Mouse (Mus musculus): ENCODE measurements at regions not wholly inside any gene's neighbourhood (a gene's known extent, or its start where the extent isn't known, plus 50 kb on each side); places are given as distances from the start of the nearest gene placed in this dataset.

- DNase-seq (ENCODE audit: low spot score in 2 of 2): no peak
Measured at GRCm38 (mm10) chr2:144123395-144124034, 90.7 kb downstream of the Banf2 start.

GRCm38 (mm10) chr2:144127082-144128037 lies 94.5 kb downstream of the Banf2 start:
- DNase-seq (ENCODE audit: low spot score in 2 of 2): no peak

DNA sequence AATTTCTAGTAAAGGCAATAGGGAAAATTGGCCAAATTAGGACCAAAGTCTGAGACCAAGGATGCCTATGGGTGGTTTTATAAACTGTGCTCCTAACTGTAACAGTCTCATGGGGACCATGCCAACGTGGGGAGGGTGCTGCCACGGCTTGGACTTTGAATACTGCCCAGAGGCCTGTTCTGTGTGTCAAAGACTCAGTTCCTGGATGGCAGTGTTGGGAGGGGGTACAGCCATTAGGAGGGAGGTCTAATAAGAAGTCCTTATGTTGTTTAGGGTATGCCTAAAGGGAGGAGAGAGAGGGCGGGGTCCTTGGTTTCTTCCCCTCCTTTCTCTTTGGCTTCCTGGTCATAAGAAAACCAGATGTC lies 95.2 kb downstream of the Banf2 start:
- DNase-seq (ENCODE audit: low spot score in 2 of 2): no peak

- no peak for DNase-seq (ENCODE audit: low spot score in 2 of 2)
Measured at GRCm38 (mm10) chr2:144128527-144128926, 95.7 kb downstream of the Banf2 start.

DNA sequence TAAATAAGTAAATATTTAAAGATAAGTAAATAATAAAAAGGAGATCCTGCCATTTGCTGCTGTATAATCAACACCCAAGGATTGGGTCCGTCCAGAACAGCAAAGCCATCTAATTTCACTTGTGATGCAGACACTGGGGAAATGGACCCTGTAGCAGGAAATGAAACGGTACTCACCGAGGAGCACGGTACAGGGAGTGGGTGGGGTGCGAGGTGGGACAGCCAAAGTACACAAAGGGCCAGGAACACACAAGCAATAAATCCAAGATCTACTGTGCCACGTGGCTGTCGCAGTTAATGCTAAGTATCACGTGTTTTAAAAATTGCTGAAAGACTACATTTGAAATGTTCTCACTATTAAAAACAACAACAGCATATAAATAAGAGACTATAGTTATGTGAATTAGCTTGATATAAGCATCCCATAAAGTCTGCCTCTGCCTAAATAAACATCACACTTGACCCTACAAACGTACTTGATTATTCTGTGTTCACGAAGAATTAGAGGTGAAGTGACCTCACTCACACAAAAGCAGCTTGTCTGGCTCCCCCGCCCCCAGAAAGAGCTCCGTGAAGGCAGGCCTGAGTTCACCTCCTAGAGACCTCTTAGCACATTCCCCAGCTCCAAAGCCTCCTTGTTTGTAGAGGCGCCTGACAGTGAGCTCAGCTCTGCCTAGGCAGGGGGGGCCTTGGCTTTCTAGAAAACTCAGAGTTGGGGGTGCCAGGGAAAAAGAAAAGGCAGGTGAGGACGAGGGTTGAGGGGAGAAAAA lies 101.1 kb downstream of the Banf2 start:
- no peak for DNase-seq (ENCODE audit: low spot score in 2 of 2)

GRCm38 (mm10) chr2:144134575-144134958 lies 101.7 kb downstream of the Banf2 start:
- no peak for DNase-seq (ENCODE audit: low spot score in 2 of 2)

DNA sequence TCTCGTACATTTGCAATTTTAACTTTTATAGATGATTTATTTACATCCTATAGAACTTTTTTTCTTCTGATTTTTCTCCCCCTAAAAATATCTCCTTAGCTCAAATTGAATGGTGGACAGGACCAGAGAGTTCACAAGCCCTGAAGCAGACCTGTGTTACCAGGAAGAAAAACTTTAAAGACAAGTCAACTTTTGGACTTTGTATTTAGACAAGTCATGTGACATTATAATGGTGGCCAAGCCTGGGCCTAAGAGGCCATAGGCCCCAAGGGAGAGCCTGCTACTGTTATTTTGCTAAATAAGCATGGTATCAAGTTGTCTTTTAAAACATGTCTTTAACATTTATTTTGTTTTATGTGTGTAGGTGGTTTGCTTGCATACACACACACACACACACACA lies 102.7 kb downstream of the Banf2 start:
- no peak for DNase-seq (ENCODE audit: low spot score in 2 of 2)

GRCm38 (mm10) chr2:144143620-144144384 lies 110.9 kb downstream of the Banf2 start:
- no peak for DNase-seq (ENCODE audit: low spot score in 2 of 2)

GRCm38 (mm10) chr2:144144486-144145136 lies 111.8 kb downstream of the Banf2 start:
- no peak for DNase-seq (ENCODE audit: low spot score in 2 of 2)

GRCm38 (mm10) chr2:144156456-144157211 lies 113.8 kb upstream of the Mgme1 start:
- no peak for DNase-seq (ENCODE audit: low spot score in 2 of 2)

GRCm38 (mm10) chr2:144157343-144157742 lies 113.1 kb upstream of the Mgme1 start:
- no peak for DNase-seq (ENCODE audit: low spot score in 2 of 2)

DNA sequence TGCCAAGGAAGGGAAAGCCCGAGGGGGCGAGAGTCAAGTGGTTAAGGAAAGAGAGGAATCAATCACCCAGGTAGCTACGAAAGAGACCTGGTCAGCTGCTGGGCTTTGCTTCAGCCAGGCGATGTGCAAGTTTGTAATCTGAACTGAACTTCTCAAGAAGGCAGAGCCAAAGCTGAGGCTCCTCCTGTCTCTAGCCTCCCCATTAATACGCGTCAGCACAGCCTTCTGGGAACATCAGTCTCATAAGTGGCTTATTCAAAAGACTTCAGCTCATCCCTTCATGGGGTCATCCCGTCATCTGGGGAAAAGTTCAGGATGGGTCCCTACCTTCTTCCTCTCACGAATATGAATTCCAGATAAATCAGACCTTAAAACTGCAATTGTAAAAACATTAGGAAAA lies 112.2 kb upstream of the Mgme1 start:
- DNase-seq (ENCODE audit: low spot score in 2 of 2): no peak

GRCm38 (mm10) chr2:144159854-144160331 lies 110.6 kb upstream of the Mgme1 start:
- DNase-seq (ENCODE audit: low spot score in 2 of 2): no peak

DNA sequence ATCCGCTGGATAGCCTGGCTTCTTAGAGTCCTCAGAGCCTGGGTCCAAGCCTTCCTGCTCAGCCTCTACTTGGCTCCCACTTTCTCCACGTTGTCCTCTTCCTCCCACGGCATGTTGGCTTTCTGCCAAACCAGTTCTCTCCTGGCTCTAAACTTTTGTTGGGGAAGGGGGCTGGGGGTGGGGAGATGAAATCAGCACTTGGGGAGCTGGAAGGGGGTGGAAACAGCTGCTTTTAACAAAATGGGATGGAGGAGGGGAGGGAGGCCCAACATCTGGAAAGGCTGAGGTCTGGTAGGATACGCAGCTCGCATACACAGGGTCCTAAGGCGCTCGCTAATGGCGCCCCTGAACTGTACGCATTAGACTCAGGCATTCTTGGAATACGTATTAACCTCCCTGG lies 110.0 kb upstream of the Mgme1 start:
- no peak for DNase-seq (ENCODE audit: low spot score in 2 of 2)

DNA sequence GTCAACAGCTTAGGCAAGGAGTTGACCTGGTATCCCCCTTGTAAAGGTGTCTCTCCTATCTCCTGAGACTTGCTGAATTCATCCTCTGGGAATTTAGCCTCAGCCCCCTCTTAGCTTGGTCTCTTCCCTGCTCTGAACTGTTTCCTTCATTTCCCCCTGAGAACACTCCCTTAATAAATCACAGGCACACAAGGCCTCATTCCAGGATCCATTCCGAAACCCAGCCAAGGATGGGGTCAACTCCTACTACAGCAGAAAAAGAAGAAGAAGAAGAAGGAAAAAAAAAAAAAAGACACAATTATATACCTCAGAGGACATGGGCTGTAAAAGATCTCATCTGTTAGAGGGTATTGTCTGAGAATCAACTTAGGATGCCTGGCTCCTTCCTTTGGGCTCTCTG lies 108.6 kb upstream of the Mgme1 start:
- DNase-seq (ENCODE audit: low spot score in 2 of 2): no peak

- DNase-seq (ENCODE audit: low spot score in 2 of 2): peak in 1 of 2 experiments; percentile 30
Measured at GRCm38 (mm10) chr2:144164102-144164501, 106.4 kb upstream of the Mgme1 start.

DNA sequence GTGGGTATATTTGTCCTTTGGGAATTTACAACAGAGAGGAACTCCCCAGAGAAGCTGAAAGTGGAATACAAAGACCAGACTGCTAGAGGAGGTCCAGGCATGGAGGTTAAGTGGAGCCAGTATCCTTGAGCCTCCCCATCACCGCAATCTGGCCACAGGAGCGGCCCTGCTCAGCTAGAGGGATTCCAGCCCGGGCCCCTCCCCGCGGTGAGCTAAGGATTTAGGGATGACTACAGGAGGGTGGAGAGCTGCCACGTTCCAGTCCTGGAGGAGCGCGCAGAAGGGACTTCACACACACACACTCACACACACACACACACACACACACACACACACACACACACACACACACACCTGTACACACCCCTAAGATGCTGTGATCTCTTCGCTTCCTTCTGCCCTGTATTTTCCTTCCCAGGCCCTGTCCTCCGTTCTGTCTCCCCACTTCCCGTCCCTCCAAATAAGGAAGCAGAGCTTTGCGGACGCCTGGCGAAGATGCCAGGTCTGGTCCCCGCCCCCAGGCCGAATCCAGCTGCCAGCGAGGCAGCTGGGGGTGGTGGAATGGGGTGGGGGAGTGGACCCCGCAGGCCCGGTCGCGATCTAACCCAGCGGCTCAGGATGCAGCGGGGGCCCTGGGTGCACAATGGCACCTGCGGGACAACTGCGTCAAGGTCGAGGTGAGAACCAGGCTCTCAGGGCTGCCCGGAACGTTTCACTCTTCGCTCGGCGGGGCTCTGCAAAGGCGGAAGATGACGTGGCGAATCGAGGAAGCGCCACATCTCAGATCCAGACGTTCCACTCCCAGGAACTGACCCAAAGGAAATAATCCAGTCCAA lies 105.3 kb upstream of the Mgme1 start:
- peak; percentile 62 to 71 for DNase-seq (ENCODE audit: low spot score in 2 of 2)

DNA sequence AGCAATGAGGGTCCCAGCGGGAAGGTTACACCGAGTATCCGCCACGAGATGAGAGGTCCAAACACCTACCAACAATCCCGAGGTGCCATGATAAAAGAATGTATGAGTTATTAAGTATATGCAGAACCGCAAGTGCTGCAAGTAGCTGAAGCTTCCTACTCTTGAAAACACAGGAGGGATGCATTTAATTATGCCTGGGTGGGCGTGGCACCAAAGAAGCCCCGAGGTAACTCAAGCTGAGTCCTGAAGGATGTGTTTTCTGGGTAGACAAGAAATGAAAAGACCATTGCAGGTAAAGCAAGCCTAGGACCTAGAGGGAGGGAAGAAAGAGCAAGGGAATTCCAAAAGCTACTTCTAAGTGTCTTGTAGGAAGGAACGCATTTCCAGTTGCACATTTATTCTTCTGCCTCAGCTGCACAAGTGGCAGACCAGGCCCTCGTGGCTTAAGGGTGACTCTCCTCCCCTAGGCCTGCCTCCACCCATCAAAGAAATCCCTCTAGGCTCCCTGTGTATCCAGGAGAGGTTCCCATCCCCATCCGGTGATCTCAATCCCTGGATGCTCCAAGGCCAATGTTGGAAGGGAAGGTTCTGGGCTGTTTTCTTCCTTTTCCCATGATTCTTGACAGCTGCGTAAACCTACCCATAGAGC lies 104.2 kb upstream of the Mgme1 start:
- DNase-seq (ENCODE audit: low spot score in 2 of 2): no peak

All from frontal cortex, postnatal 25 days (tissue).